Mouse (Mus musculus): ENCODE results near the gene Arhgap31.
A peak's percentile ranks its signal among the peaks of the same experiment; 100 is the strongest.
"Not testable (repeated sequence)": the region's sequence is repeated elsewhere in the genome, so short reads cannot be mapped to it uniquely, and the experiment has no call there.

Gene Arhgap31

DNA sequence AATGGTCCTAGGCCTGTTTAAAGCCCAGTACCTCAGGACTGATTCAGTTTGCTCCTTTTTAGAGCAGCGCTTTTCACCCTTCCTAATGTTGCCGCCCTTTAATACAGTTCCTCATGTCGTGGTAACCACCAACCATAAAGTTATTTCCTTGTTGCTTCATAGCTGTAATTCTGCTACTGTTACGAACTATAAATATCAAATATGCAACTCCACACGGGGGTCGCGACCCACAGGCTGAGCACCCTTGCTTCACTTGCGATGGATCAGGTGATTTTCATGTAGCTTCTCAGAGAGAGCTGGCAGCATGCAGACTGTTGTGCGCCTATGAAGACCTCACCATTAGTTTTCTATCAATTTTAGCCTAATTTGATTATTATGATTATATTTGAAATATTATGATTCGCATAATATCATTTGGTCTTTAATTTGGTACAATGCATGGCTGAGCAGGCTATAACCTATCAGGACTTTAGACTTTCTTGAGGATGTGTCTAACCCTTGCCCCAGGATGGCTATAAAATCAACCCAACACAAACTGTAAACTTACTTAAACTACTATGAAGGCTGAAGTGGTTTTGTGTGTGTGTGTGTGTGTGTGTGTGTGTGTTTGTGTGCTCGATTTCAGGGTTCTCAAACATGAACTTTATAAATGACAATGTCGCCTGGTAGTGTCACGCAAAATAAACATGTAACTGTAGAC lies 28.3 kb upstream of the Arhgap31 start:
- Histone ChIP-seq H3K9me3 (ENCODE audit: low read length) (no peaks in the 10 kb centered on the region), H3K4me3 (replicated peaks; ENCODE audit: low read length) (peak overlapping the region; percentile 85), H3K27me3 (ENCODE audit: insufficient read depth, low read length) (peaks cover 35% of the 10 kb centered on the region), H3K36me3 (ENCODE audit: insufficient read depth, low read length) (no peaks in the 10 kb centered on the region), H3K4me1 (replicated peaks; ENCODE audit: low read depth, low read length) (peaks cover 9% of the 10 kb centered on the region; the same call in 1 of the 2 replicates)
- TF ChIP-seq POU5F1 (IDR thresholded peaks at IDR 0.05; ENCODE audit: borderline replicate concordance, low read length): no peak

DNA sequence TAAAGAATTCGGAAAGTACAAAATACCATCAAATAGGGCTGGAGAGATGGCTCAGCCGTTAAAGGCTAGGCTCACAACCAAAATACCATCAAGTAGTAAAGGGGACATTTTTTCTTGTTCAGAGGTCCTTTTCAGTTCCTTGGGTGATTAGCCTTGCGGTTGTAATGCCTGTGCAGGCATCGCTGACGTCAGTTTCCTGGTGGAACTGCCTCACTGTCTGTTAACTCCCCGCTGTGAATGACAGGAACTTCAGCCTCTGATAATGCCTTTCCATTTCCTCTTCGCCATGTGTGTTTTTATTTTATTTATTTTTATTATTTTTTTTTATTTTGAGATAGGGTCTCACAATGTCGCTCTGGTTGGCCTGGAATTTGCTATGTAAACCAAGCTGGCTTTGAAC lies 17.8 kb upstream of the Arhgap31 start:
- Histone ChIP-seq H3K36me3 (ENCODE audit: insufficient read depth, low read length) (no peaks in the 10 kb centered on the region), H3K4me3 (replicated peaks; ENCODE audit: low read length) (no peak overlapping the region), H3K4me1 (replicated peaks; ENCODE audit: low read depth, low read length) (no peaks in the 10 kb centered on the region), H3K9me3 (ENCODE audit: low read length) (no peaks in the 10 kb centered on the region), H3K27me3 (ENCODE audit: insufficient read depth, low read length) (peaks cover 5% of the 10 kb centered on the region; the same call in 1 of the 2 replicates)
- TF ChIP-seq POU5F1 (IDR thresholded peaks at IDR 0.05; ENCODE audit: borderline replicate concordance, low read length): no peak
- TF ChIP-seq NANOG (IDR thresholded peaks at IDR 0.05; ENCODE audit: borderline replicate concordance, low read length): no peak
- no peak for TF ChIP-seq CTCF (conservative IDR thresholded peaks at IDR 0.05; ENCODE audit: low read length)

GRCm38 (mm10) chr16:38729610-38730288 lies 16.7 kb upstream of the Arhgap31 start:
- H3K27me3 ChIP-seq (ENCODE audit: insufficient read depth, low read length): peaks cover 7% of the 10 kb centered on the region; the same call in 1 of the 2 replicates
- H3K4me1 ChIP-seq (replicated peaks; ENCODE audit: low read depth, low read length): peaks cover 8% of the 10 kb centered on the region
- H3K36me3 ChIP-seq (ENCODE audit: insufficient read depth, low read length): no peaks in the 10 kb centered on the region
- no peaks in the 10 kb centered on the region for H3K9me3 ChIP-seq (ENCODE audit: low read length)
- TF ChIP-seq NANOG (IDR thresholded peaks at IDR 0.05; ENCODE audit: borderline replicate concordance, low read length) (no peak), POU5F1 (IDR thresholded peaks at IDR 0.05; ENCODE audit: borderline replicate concordance, low read length) (no peak), CTCF (conservative IDR thresholded peaks at IDR 0.05; ENCODE audit: low read length) (peak; percentile 28)
- no peak overlapping the region for H3K4me3 ChIP-seq (replicated peaks; ENCODE audit: low read length)

- no peak overlapping the region for H3K4me3 ChIP-seq (replicated peaks; ENCODE audit: low read length)
- peaks cover 13% of the 10 kb centered on the region; the same call in 1 of the 2 replicates for H3K27me3 ChIP-seq (ENCODE audit: insufficient read depth, low read length)
- TF ChIP-seq NANOG (IDR thresholded peaks at IDR 0.05; ENCODE audit: borderline replicate concordance, low read length): no peak
- TF ChIP-seq POU5F1 (IDR thresholded peaks at IDR 0.05; ENCODE audit: borderline replicate concordance, low read length): no peak
- no peak for TF ChIP-seq CTCF (conservative IDR thresholded peaks at IDR 0.05; ENCODE audit: low read length)
- H3K4me1 ChIP-seq (replicated peaks; ENCODE audit: low read depth, low read length): peaks cover 8% of the 10 kb centered on the region
- no peaks in the 10 kb centered on the region for H3K36me3 ChIP-seq (ENCODE audit: insufficient read depth, low read length)
- H3K9me3 ChIP-seq (ENCODE audit: low read length): 0 out of 2 replicates have a peak, but pooled peaks cover 4% of the 10 kb centered on the region
Measured at GRCm38 (mm10) chr16:38729139-38729538, 16.1 kb upstream of the Arhgap31 start.

- Histone ChIP-seq H3K4me1 (replicated peaks; ENCODE audit: low read depth, low read length) (peaks cover 8% of the 10 kb centered on the region), H3K27me3 (ENCODE audit: insufficient read depth, low read length) (peaks cover 13% of the 10 kb centered on the region; the same call in 1 of the 2 replicates), H3K36me3 (ENCODE audit: insufficient read depth, low read length) (no peaks in the 10 kb centered on the region), H3K9me3 (ENCODE audit: low read length) (0 out of 2 replicates have a peak, but pooled peaks cover 5% of the 10 kb centered on the region), H3K4me3 (replicated peaks; ENCODE audit: low read length) (no peak overlapping the region)
- TF ChIP-seq NANOG (IDR thresholded peaks at IDR 0.05; ENCODE audit: borderline replicate concordance, low read length) (no peak), CTCF (conservative IDR thresholded peaks at IDR 0.05; ENCODE audit: low read length) (no peak), POU5F1 (IDR thresholded peaks at IDR 0.05; ENCODE audit: borderline replicate concordance, low read length) (no peak)
Measured at GRCm38 (mm10) chr16:38728576-38729132, 15.6 kb upstream of the Arhgap31 start.

GRCm38 (mm10) chr16:38724974-38725373 lies 11.9 kb upstream of the Arhgap31 start:
- Histone ChIP-seq H3K4me3 (replicated peaks; ENCODE audit: low read length) (no peak overlapping the region), H3K36me3 (ENCODE audit: insufficient read depth, low read length) (no peaks in the 10 kb centered on the region), H3K9me3 (ENCODE audit: low read length) (0 out of 2 replicates have a peak, but pooled peaks cover 5% of the 10 kb centered on the region), H3K27me3 (ENCODE audit: insufficient read depth, low read length) (peaks cover 31% of the 10 kb centered on the region), H3K4me1 (replicated peaks; ENCODE audit: low read depth, low read length) (peaks cover 8% of the 10 kb centered on the region)
- TF ChIP-seq POU5F1 (IDR thresholded peaks at IDR 0.05; ENCODE audit: borderline replicate concordance, low read length) (no peak), NANOG (IDR thresholded peaks at IDR 0.05; ENCODE audit: borderline replicate concordance, low read length) (no peak), CTCF (conservative IDR thresholded peaks at IDR 0.05; ENCODE audit: low read length) (no peak)

GRCm38 (mm10) chr16:38724256-38724655 lies 11.2 kb upstream of the Arhgap31 start:
- no peak for TF ChIP-seq CTCF (conservative IDR thresholded peaks at IDR 0.05; ENCODE audit: low read length)
- TF ChIP-seq NANOG (IDR thresholded peaks at IDR 0.05; ENCODE audit: borderline replicate concordance, low read length): no peak
- no peak for TF ChIP-seq POU5F1 (IDR thresholded peaks at IDR 0.05; ENCODE audit: borderline replicate concordance, low read length)
- no peak overlapping the region for H3K4me3 ChIP-seq (replicated peaks; ENCODE audit: low read length)
- H3K9me3 ChIP-seq (ENCODE audit: low read length): 0 out of 2 replicates have a peak, but pooled peaks cover 5% of the 10 kb centered on the region
- H3K27me3 ChIP-seq (ENCODE audit: insufficient read depth, low read length): peaks cover 30% of the 10 kb centered on the region
- peaks cover 8% of the 10 kb centered on the region for H3K4me1 ChIP-seq (replicated peaks; ENCODE audit: low read depth, low read length)
- no peaks in the 10 kb centered on the region for H3K36me3 ChIP-seq (ENCODE audit: insufficient read depth, low read length)

GRCm38 (mm10) chr16:38721377-38721776 lies 8.3 kb upstream of the Arhgap31 start:
- TF ChIP-seq NANOG (IDR thresholded peaks at IDR 0.05; ENCODE audit: borderline replicate concordance, low read length) (no peak), POU5F1 (IDR thresholded peaks at IDR 0.05; ENCODE audit: borderline replicate concordance, low read length) (no peak), CTCF (conservative IDR thresholded peaks at IDR 0.05; ENCODE audit: low read length) (no peak)
- peaks cover 8% of the 10 kb centered on the region for H3K4me1 ChIP-seq (replicated peaks; ENCODE audit: low read depth, low read length)
- peaks cover 26% of the 10 kb centered on the region for H3K27me3 ChIP-seq (ENCODE audit: insufficient read depth, low read length)
- H3K9me3 ChIP-seq (ENCODE audit: low read length): 0 out of 2 replicates have a peak, but pooled peaks cover 5% of the 10 kb centered on the region
- H3K4me3 ChIP-seq (replicated peaks; ENCODE audit: low read length): no peak overlapping the region
- H3K36me3 ChIP-seq (ENCODE audit: insufficient read depth, low read length): no peaks in the 10 kb centered on the region

- H3K36me3 ChIP-seq (ENCODE audit: insufficient read depth, low read length); H3K4me3 ChIP-seq (replicated peaks; ENCODE audit: low read length); H3K4me1 ChIP-seq (replicated peaks; ENCODE audit: low read depth, low read length); H3K9me3 ChIP-seq (ENCODE audit: low read length): not testable (repeated sequence)
- H3K27me3 ChIP-seq (ENCODE audit: insufficient read depth, low read length): peaks cover 48% of the 10 kb centered on the region
Measured at GRCm38 (mm10) chr16:38714259-38714526, 1.1 kb upstream of the Arhgap31 start.

All from E14TG2a.4 (cell line).